Mouse (Mus musculus) adrenal gland, postnatal 25 days (tissue): ENCODE data around the gene Pdgfc. TPM values are rescaled to one million over a fixed set of nuclear protein-coding genes. Genes with fewer than 3 reads are reported as not detected.

Source experiments
- DNase-seq: peaks from one replicate; pipeline ENCODE4 v3.0.0; 2021; ENCODE audit warnings: mixed read lengths
- long read RNA-seq: library from polyadenylated mRNA; stranded (forward); transcript quantifications from one replicate; pipeline ENCODE4 v2.0.0, GENCODE M21; 2021
- total RNA-seq: library from RNA; stranded (reverse); gene quantifications from 2 replicates; pipeline ENCODE4 v1.2.3, GENCODE M21; 2021

Gene Pdgfc
- total RNA-seq: 6.8 and 7.9 TPM in 2 replicates
- long read RNA-seq, transcript Pdgfc-201 (6 exons, 3,521 nt): major isoform, 5 of 7 reads
- long read RNA-seq, partial matches to known transcripts: 0 of 7 reads
- long read RNA-seq, other reads (novel, unspliced or antisense): 1 of 7 reads

DNA sequence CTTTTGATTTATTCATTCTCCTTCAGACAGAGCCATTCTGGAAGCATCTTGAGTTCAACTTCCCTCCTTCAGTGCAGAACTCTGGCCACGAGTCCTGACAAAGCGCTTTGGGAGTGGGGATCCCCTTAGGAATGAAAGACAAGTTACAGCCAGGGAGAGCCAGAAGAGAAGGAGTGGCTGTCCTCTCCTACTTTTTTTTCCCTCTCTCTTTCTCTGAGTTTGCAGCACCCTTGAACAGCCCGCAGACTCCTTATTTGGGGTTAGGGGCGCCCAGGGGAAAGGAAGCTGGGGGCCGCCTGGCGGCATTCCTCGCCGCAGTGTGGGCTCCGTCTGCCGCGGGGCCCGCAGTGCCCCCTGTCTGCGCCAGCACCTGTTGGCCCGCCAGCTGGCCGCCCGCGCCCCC is at the start of gene Pdgfc:
TSS of gene Pdgfc (plus strand) at position 266 of the 403 bp plus-strand sequence.
- DNase-seq: no peak

DNA sequence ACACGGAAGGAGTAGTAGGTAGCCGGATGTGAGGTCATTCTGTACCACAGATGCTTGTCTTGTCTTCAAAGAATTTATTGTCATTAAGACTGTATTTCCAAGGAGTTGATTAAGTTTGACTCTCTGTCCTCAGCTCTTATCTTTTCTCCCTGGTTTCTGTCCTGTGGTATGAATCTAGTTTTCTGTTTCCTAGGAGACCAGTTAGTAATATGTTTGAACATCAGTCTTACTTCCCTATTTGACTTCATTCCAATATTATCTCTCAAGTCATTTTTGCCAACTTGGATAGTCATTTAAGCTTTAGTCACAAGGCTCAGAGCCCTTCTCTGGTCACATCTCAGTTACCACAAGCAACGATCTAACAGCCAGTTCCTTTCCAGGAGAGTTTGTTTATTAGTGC is 27.0 kb upstream of the Pdgfc start:
- no peak for DNase-seq

DNA sequence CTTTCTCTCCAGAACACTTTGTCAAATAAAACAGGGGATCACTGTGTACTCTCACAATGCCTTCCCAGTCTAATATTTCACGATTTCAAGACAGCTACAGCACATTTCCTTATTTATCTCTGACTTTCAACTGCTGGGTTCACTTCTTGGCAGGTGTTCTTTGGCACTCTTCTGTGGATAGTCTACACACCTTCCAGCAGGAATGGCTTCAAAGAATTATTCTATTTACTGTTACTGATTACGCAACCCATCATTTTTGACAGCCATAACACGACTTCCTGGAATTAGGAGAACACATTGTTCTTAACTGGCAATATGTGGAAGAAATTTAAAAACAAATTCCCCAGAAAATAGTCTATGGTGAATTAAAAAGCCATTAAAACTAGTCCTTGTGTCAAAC is 26.3 kb upstream of the Pdgfc start:
- no peak for DNase-seq

DNA sequence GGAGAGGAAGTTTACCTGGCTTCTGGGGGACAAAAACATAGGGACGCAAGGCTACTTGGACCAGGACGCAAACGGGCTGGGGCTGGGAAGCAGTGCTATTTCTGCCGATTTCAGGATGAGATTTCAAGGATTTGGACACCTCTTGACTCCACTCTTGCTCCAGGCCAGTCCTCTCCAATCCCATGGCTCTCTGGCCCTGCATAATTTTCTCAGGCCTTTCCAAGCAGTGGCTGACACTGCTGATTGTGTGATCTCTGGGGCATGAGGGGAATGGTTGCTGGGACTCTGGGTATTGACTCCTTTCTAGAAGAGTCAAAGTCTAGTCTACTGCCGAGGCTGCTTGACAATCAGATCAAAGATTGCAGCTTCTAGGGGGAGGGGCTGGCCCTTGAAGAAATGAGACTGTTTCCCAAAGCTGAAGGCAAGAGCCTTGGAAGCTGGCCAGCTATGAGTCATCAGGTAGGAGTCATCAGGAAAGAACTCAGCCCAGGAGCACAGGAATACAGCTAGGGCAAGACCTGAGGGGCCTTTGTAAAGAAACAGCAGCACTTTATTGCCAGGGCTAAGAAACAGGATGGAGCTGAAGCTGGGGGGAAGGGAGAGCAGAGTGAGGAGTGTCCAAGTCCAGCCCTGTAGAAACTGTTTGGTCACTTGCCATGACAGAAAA is 18.7 kb upstream of the Pdgfc start:
- peak; percentile 91 for DNase-seq

DNA sequence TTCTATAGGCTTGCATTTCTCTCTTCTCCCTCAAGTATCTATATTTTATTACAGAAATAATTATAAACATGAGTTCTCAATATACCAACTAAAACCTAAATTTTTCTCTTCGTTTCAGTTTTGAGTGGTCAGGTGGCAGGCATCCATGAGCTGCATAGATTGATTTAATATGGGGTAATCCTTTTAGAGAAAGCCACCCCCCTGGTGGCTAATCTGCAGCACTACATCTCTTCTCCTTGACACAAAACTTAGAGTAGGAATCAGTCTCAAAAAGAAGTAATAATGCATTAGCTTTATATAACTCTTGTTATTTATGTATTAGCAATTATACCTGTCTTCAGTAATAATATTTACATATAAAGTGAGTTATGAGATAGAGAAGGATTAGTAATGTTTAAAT is 16.2 kb upstream of the Pdgfc start:
- DNase-seq: no peak

DNA sequence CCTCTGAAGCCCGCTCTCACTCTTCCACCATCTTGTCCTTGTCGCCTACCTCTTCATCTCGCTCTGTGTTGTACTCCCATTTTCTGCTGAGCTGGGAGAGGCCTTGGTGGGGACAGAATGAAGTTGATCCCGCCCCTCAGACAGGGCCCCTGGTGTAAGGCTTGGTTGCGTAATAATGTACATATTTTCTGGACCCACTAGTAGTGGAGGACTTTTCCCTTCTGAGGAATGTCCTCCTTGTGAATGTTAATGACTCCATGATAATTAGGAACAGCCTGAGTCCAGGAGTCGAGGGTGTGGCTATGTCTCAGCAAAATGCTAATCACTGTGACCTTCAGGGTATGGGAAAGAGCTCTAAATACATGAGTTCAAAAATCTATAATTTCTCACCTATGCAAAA is 14.4 kb upstream of the Pdgfc start:
- DNase-seq: no peak

- no peak for DNase-seq
Observed at GRCm38 (mm10) chr3:81022266-81022665, 13.9 kb upstream of the Pdgfc start.

GRCm38 (mm10) chr3:81022845-81023244 is 13.4 kb upstream of the Pdgfc start:
- no peak for DNase-seq

DNA sequence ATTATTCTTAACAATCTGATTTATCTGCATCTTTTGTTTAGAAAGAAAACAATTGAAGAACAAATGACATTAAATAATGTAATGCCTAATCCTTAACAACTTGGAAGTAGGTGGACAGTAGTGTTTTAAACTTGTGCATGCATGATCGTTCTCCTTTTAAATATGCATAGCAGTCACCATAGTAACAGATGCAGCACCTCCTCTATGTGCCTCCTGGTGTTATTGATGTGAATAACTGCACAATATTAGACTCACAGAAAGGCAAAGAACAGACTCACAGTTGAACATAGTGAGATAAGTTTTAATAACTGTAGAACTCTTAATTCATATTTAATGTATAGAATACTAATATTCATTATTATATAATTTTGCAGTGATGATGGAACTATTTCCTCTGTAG is 12.6 kb upstream of the Pdgfc start:
- no peak for DNase-seq

GRCm38 (mm10) chr3:81025568-81026213 is 10.5 kb upstream of the Pdgfc start:
- DNase-seq: no peak

GRCm38 (mm10) chr3:81028361-81028760 is 7.9 kb upstream of the Pdgfc start:
- no peak for DNase-seq

DNA sequence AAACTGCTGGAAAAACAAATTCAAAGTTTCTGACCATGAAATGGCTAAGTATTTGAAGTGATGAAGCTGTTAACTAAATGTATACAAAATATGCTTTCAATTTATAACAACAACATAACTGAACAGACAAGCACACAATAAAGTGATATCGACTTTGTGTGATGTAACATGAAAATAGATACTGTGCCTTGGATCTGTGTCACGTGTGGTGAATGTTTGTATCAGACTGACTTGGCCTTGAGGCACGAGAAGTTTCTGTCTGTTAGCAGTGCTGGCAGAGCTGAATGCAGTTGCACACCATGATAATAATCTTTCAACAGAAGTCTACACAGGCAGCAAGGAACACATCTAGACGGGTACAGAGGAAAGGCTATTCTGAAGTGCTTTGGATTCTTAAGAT is 6.9 kb upstream of the Pdgfc start:
- DNase-seq: no peak

DNA sequence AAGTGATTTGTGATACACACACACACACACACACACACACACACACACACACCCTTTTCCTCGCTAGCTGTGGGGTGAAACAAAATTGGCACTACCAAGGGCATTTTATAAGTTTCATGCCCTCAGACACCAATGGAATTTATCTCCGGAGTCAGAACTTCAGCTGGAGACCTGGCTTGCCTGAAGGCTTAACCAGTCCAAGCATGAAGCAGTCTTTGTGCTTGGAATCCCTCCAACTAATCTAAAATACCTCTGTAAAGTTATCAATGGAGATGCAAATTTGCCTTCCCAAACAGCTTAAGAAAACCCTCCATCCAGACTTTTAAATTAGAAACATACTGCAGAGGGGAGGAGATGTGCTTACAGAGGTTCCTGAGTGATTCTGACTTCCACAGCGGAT is 6.3 kb upstream of the Pdgfc start:
- DNase-seq: no peak

GRCm38 (mm10) chr3:81030311-81030710 is 5.9 kb upstream of the Pdgfc start:
- no peak for DNase-seq

GRCm38 (mm10) chr3:81032014-81032413 is 4.2 kb upstream of the Pdgfc start:
- DNase-seq: no peak

GRCm38 (mm10) chr3:81034336-81035102 is 1.7 kb upstream of the Pdgfc start:
- no peak for DNase-seq

DNA sequence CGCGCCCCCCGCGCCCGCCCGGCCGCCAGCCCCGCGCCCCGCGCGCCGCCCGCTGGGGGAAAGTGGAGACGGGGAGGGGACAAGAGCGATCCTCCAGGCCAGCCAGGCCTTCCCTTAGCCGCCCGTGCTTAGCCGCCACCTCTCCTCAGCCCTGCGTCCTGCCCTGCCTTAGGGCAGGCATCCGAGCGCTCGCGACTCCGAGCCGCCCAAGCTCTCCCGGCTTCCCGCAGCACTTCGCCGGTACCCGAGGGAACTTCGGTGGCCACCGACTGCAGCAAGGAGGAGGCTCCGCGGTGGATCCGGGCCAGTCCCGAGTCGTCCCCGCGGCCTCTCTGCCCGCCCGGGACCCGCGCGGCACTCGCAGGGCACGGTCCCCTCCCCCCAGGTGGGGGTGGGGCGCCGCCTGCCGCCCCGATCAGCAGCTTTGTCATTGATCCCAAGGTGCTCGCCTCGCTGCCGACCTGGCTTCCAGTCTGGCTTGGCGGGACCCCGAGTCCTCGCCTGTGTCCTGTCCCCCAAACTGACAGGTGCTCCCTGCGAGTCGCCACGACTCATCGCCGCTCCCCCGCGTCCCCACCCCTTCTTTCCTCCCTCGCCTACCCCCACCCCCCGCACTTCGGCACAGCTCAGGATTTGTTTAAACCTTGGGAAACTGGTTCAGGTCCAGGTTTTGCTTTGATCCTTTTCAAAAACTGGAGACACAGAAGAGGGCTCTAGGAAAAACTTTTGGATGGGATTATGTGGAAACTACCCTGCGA is 517 bp downstream of the Pdgfc start:
- peak; percentile 71 for DNase-seq

- peak; percentile 65 for DNase-seq
Observed at GRCm38 (mm10) chr3:81037312-81037859, 1.2 kb downstream of the Pdgfc start.

DNA sequence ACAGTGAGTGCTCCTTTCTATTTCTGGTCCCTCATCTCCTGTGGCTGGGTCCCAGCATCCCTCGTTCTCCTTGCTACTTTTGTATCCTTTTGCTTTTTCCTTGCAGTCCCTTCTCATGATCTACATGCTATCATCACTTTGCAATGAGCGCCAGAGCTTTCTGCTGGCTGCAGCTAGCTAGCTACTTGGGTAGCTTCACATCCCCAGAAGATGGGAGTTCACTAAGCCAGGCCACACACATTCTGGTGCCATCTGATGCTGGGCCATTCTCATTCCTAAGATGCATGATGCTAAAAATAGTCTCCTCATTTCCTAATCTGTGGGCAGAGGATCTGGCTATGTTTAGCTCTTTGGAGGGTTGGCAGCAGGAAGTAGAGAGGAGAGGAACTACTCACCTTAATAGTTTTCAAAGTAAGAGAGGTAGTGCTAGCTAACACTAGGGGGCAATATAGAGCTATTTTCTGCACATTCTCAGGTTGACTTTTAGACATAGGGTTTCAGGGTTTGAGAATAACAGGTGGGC is 3.0 kb downstream of the Pdgfc start:
- DNase-seq: no peak

DNA sequence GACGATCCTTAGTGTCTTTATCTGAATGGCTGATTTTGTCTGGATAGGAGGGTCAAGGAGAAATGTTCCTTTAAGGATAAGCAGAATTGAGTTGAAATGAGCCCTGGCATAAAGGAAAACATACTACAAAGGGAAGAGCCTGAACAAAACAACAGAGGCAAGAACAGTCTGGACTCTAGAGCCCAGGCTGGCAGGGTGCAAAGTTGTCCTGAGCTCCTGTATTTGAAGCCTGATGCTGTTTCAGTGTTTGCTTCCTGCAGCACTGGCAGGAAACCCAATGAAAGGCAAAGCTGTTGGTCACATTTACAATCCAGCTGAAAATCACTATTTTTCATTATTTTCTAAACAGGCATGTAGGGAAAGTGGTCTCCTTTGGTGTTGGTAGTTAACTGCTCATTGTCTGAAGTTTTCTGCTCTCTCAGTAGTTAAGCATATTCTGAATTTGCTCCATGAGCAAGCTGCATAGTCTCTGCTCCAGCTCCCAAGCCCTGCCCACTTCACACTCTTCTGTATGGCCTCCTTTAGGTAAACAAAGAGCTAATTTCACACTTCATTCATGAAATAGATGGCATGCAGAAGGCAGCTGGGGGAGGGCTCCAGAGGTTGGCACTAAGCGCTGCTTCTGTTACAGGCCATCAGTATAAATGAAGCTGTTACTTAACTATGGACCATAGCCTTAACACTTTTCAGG is 8.6 kb downstream of the Pdgfc start:
- DNase-seq: no peak

GRCm38 (mm10) chr3:81045344-81046050 is 9.3 kb downstream of the Pdgfc start:
- no peak for DNase-seq
